Mouse (Mus musculus) G1E (cell line): ENCODE measurements at regions not wholly inside any gene's neighbourhood (a gene's known extent, or its start where the extent isn't known, plus 50 kb on each side); places are given as distances from the start of the nearest gene placed in this dataset.

Source experiments
- CTCF ChIP-seq: IDR thresholded peaks from 2 replicates; pipeline ENCODE4 v1.5.1; 2012; ENCODE audit warnings: low read depth, low read length, inconsistent platforms, mixed read lengths
- GATA1 ChIP-seq: IDR thresholded peaks from 2 replicates; pipeline ENCODE4 v1.6.1; 2012; ENCODE audit warnings: borderline replicate concordance, low read length, inconsistent platforms, mixed read lengths
- GATA2 ChIP-seq: IDR thresholded peaks from 2 replicates; pipeline ENCODE4 v1.6.1; 2012; ENCODE audit warnings: low read depth, low read length, inconsistent platforms, borderline replicate concordance
- POLR2AphosphoS5 ChIP-seq: IDR thresholded peaks from 2 replicates; pipeline ENCODE4 v1.6.1; 2012; ENCODE audit warnings: low read depth, low read length, inconsistent platforms; ENCODE audit not compliant: insufficient replicate concordance
- TAL1 ChIP-seq: conservative IDR thresholded peaks from 2 replicates; pipeline ENCODE4 v1.6.1; 2012; ENCODE audit warnings: low read depth, low read length, inconsistent platforms, mixed read lengths

- no peak for TF ChIP-seq TAL1
- TF ChIP-seq GATA1: no peak
- no peak for TF ChIP-seq POLR2AphosphoS5
- no peak for TF ChIP-seq CTCF
- no peak for TF ChIP-seq GATA2
These were observed 386.4 kb downstream of the Prdm2 start for GRCm38 (mm10) chr4:142826250-142826893.
